Mouse (Mus musculus): ENCODE results near the gene Ugt1a5. TPM values are rescaled to one million over a fixed set of nuclear protein-coding genes. Genes with fewer than 3 reads are reported as not detected.
"Not testable (repeated sequence)": the region's sequence is repeated elsewhere in the genome, so short reads cannot be mapped to it uniquely, and the experiment has no call there.

The Ugt1a5 gene
- polyA plus RNA-seq, 1 experiment from 2014 or later = not detected

GRCm38 (mm10) chr1:88216551-88216950, 50.7 kb downstream of the Ugt1a5 start:
- no peak overlapping the region for H3K27ac ChIP-seq (ENCODE audit: low read depth, low read length)

DNA sequence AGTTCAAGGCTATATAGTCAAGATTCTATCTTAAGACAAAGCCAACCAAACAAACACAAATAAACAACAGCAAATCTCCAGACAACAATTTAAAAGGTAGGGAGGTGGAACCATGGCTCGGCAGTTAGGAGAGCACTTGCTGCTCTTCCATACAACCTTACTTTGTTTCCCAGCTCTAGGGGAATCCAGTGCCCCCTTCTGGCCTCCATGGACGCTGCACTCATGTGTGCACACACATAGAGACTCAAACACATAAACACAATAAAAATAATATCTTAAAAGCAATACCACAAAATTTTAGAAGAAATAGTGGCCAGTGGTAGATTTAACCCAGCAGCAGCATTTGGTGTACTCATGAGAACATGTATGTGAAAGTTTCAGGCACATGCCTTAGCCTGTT, 51.3 kb downstream of the Ugt1a5 start:
- Histone ChIP-seq H3K9me3 (replicated peaks; ENCODE audit: control insufficient read depth, low read length) (peaks cover 52% of the 10 kb centered on the region), H3K27ac (ENCODE audit: low read depth, low read length) (no peak overlapping the region), H3K4me2 (no peak overlapping the region), H3K27me3 (ENCODE audit: control insufficient read depth, insufficient read depth, low read length) (no peaks in the 10 kb centered on the region), H3K9ac (ENCODE audit: low read depth, low read length) (no peak overlapping the region), H3K36me3 (ENCODE audit: control insufficient read depth, insufficient read depth, low read length) (no peaks in the 10 kb centered on the region; the same call in 1 of the 2 replicates), H3K4me1 (ENCODE audit: control insufficient read depth, insufficient read depth, low read length) (no peaks in the 10 kb centered on the region), H3K4me3 (ENCODE audit: low read depth, low read length) (no peak overlapping the region)
- no peak for ATAC-seq (replicated peaks; ENCODE audit: insufficient number of reproducible peaks, low FRiP score, low TSS enrichment)
- 53% methylated on average over 2 of the region's 2 CpGs for WGBS (ENCODE audit: insufficient replicate concordance)

More at GRCm38 (mm10) chr1:88216551-88216950, 50.7 kb downstream of the Ugt1a5 start:
- H3K9me3 ChIP-seq (replicated peaks; ENCODE audit: control insufficient read depth, low read length) = peaks cover 57% of the 10 kb centered on the region
- no peak overlapping the region for H3K4me2 ChIP-seq
- no peak overlapping the region for H3K9ac ChIP-seq (ENCODE audit: low read depth, low read length)
- H3K4me1 ChIP-seq (ENCODE audit: control insufficient read depth, insufficient read depth, low read length) = no peaks in the 10 kb centered on the region
- ATAC-seq (replicated peaks; ENCODE audit: insufficient number of reproducible peaks, low FRiP score, low TSS enrichment) = no peak
- no peak overlapping the region for H3K4me3 ChIP-seq (ENCODE audit: low read depth, low read length)
- H3K27me3 ChIP-seq (ENCODE audit: control insufficient read depth, insufficient read depth, low read length) = no peaks in the 10 kb centered on the region
- H3K36me3 ChIP-seq (ENCODE audit: control insufficient read depth, insufficient read depth, low read length) = peaks cover 2% of the 10 kb centered on the region; the same call in 1 of the 2 replicates
- 49% methylated on average over 2 of the region's 2 CpGs for WGBS (ENCODE audit: insufficient replicate concordance)

DNA sequence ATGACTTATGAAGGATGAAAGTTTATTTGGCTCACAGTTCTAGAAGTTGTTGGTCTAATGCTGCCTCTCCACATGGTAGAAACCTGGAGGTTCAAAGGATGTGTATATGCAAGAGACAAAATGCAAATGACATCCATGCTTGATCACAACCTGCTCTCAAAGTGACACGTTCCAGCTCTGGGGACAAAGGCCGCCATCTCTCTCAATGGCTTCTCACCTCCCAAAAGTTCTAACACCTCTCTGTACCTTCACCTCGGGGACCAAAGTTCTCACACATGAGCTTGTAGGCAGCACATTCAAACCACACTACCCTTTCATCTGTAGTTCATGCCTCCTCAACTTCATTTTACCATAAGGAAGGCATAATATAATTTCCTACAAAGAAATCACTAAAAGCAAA, 51.8 kb downstream of the Ugt1a5 start:
- no peak for ATAC-seq (replicated peaks; ENCODE audit: insufficient number of reproducible peaks, low FRiP score, low TSS enrichment)
- H3K36me3 ChIP-seq (ENCODE audit: control insufficient read depth, insufficient read depth, low read length) = no peaks in the 10 kb centered on the region
- H3K4me1 ChIP-seq (ENCODE audit: control insufficient read depth, insufficient read depth, low read length) = no peaks in the 10 kb centered on the region
- H3K4me3 ChIP-seq (ENCODE audit: low read depth, low read length) = no peak overlapping the region
- no peak overlapping the region for H3K27ac ChIP-seq (ENCODE audit: low read depth, low read length)
- no peak overlapping the region for H3K9ac ChIP-seq (ENCODE audit: low read depth, low read length)
- no peaks in the 10 kb centered on the region for H3K27me3 ChIP-seq (ENCODE audit: control insufficient read depth, insufficient read depth, low read length)
- H3K4me2 ChIP-seq = no peak overlapping the region
- 33% methylated on average over 3 of the region's 3 CpGs for WGBS (ENCODE audit: insufficient replicate concordance)
- H3K9me3 ChIP-seq (replicated peaks; ENCODE audit: control insufficient read depth, low read length) = peaks cover 49% of the 10 kb centered on the region

GRCm38 (mm10) chr1:88218051-88218450, 52.2 kb downstream of the Ugt1a5 start:
- H3K27ac ChIP-seq (ENCODE audit: low read depth, low read length) = no peak overlapping the region
- H3K27me3 ChIP-seq (ENCODE audit: control insufficient read depth, insufficient read depth, low read length) = no peaks in the 10 kb centered on the region
- H3K4me3 ChIP-seq (ENCODE audit: low read depth, low read length) = no peak overlapping the region
- H3K4me2 ChIP-seq = no peak overlapping the region
- no peaks in the 10 kb centered on the region for H3K36me3 ChIP-seq (ENCODE audit: control insufficient read depth, insufficient read depth, low read length)
- no peak for ATAC-seq (replicated peaks; ENCODE audit: insufficient number of reproducible peaks, low FRiP score, low TSS enrichment)
- 68% methylated on average over 9 of the region's 9 CpGs for WGBS (ENCODE audit: insufficient replicate concordance)
- no peak overlapping the region for H3K9ac ChIP-seq (ENCODE audit: low read depth, low read length)
- H3K4me1 ChIP-seq (ENCODE audit: control insufficient read depth, insufficient read depth, low read length) = no peaks in the 10 kb centered on the region
- peaks cover 44% of the 10 kb centered on the region for H3K9me3 ChIP-seq (replicated peaks; ENCODE audit: control insufficient read depth, low read length)

DNA sequence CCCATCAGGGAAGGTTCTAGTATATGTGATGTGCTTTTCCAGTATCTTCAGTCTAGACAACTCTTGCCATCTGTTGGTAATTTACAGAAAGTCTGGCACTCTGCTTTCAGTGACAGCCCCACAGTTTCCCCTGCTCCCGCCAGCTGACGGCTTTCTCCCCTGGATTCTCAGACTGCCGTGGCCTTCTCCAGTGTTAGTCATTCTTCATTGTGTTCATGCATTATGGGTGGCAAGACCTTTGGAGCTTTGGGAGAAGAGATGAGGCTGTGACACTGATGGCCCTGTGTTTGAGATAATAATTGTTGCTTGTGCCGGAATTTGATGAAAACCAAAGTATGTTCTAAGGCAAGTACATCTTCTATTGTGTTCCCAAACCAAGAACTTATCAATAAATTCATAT, 52.8 kb downstream of the Ugt1a5 start:
- no peak overlapping the region for H3K9ac ChIP-seq (ENCODE audit: low read depth, low read length)
- H3K27me3 ChIP-seq (ENCODE audit: control insufficient read depth, insufficient read depth, low read length) = no peaks in the 10 kb centered on the region
- H3K4me1 ChIP-seq (ENCODE audit: control insufficient read depth, insufficient read depth, low read length) = no peaks in the 10 kb centered on the region
- H3K4me3 ChIP-seq (ENCODE audit: low read depth, low read length) = no peak overlapping the region
- 49% methylated on average over 4 of the region's 4 CpGs for WGBS (ENCODE audit: insufficient replicate concordance)
- peaks cover 39% of the 10 kb centered on the region for H3K9me3 ChIP-seq (replicated peaks; ENCODE audit: control insufficient read depth, low read length)
- H3K4me2 ChIP-seq = no peak overlapping the region
- H3K36me3 ChIP-seq (ENCODE audit: control insufficient read depth, insufficient read depth, low read length) = no peaks in the 10 kb centered on the region
- no peak overlapping the region for H3K27ac ChIP-seq (ENCODE audit: low read depth, low read length)
- ATAC-seq (replicated peaks; ENCODE audit: insufficient number of reproducible peaks, low FRiP score, low TSS enrichment) = no peak

DNA sequence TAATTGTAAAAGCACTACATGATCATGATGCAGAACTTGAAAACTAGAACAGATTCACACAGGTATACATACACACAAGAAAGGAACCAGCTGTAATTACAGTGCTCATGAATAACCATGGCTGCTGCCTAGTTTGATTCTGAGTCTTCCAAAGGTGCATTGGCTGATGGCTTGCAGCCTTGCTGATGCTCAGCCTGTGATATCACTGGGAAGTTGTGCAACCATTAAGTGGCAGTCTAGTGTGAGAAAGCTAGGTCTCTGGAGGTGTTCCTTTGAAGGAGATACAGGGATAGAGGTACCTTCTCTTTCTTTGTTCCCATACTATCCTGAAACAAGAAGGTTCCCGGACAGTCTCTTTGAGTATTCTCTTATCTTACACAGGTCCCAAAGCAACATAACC, 53.2 kb downstream of the Ugt1a5 start:
- 18% methylated on average over 1 of the region's 1 CpGs for WGBS (ENCODE audit: insufficient replicate concordance)
- H3K9ac ChIP-seq (ENCODE audit: low read depth, low read length) = no peak overlapping the region
- H3K27ac ChIP-seq (ENCODE audit: low read depth, low read length) = no peak overlapping the region
- H3K36me3 ChIP-seq (ENCODE audit: control insufficient read depth, insufficient read depth, low read length) = no peaks in the 10 kb centered on the region
- H3K27me3 ChIP-seq (ENCODE audit: control insufficient read depth, insufficient read depth, low read length) = no peaks in the 10 kb centered on the region
- H3K9me3 ChIP-seq (replicated peaks; ENCODE audit: control insufficient read depth, low read length) = peaks cover 34% of the 10 kb centered on the region
- H3K4me2 ChIP-seq = no peak overlapping the region
- ATAC-seq (replicated peaks; ENCODE audit: insufficient number of reproducible peaks, low FRiP score, low TSS enrichment) = no peak
- no peaks in the 10 kb centered on the region for H3K4me1 ChIP-seq (ENCODE audit: control insufficient read depth, insufficient read depth, low read length)
- H3K4me3 ChIP-seq (ENCODE audit: low read depth, low read length) = no peak overlapping the region

DNA sequence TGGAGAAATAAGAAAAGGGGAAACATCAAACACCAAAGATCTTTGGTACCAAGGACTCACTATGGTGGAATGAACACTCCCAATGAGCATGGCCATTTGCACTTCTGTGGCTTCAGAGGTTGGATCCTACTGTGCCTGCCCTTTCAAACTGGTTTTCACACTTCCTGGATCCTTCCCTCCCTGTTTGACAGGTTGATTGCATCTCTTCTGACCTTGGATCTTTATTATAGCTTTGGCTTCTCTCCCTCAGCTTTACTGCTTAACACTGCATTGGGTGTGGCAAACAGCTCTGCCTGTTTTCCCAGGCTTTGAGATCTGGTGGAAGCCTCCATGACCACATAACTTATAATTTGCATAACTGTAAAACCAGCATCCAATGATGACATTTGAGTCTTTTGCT, 54.5 kb downstream of the Ugt1a5 start:
- no peaks in the 10 kb centered on the region for H3K27me3 ChIP-seq (ENCODE audit: control insufficient read depth, insufficient read depth, low read length)
- no peak overlapping the region for H3K27ac ChIP-seq (ENCODE audit: low read depth, low read length)
- H3K36me3 ChIP-seq (ENCODE audit: control insufficient read depth, insufficient read depth, low read length) = no peaks in the 10 kb centered on the region
- H3K4me1 ChIP-seq (ENCODE audit: control insufficient read depth, insufficient read depth, low read length) = no peaks in the 10 kb centered on the region
- no peak for ATAC-seq (replicated peaks; ENCODE audit: insufficient number of reproducible peaks, low FRiP score, low TSS enrichment)
- H3K9ac ChIP-seq (ENCODE audit: low read depth, low read length) = no peak overlapping the region
- H3K9me3 ChIP-seq (replicated peaks; ENCODE audit: control insufficient read depth, low read length) = peaks cover 25% of the 10 kb centered on the region
- H3K4me2 ChIP-seq = no peak overlapping the region
- H3K4me3 ChIP-seq (ENCODE audit: low read depth, low read length) = no peak overlapping the region

GRCm38 (mm10) chr1:88222216-88222615, 56.4 kb downstream of the Ugt1a5 start:
- Histone ChIP-seq H3K4me1 (ENCODE audit: control insufficient read depth, insufficient read depth, low read length) (no peaks in the 10 kb centered on the region), H3K36me3 (ENCODE audit: control insufficient read depth, insufficient read depth, low read length) (no peaks in the 10 kb centered on the region), H3K27ac (ENCODE audit: low read depth, low read length) (no peak overlapping the region), H3K4me2 (no peak overlapping the region), H3K27me3 (ENCODE audit: control insufficient read depth, insufficient read depth, low read length) (no peaks in the 10 kb centered on the region), H3K4me3 (ENCODE audit: low read depth, low read length) (no peak overlapping the region), H3K9ac (ENCODE audit: low read depth, low read length) (no peak overlapping the region), H3K9me3 (replicated peaks; ENCODE audit: control insufficient read depth, low read length) (peaks cover 26% of the 10 kb centered on the region)
- 38% methylated on average over 2 of the region's 2 CpGs for WGBS (ENCODE audit: insufficient replicate concordance)
- ATAC-seq (replicated peaks; ENCODE audit: insufficient number of reproducible peaks, low FRiP score, low TSS enrichment) = no peak

DNA sequence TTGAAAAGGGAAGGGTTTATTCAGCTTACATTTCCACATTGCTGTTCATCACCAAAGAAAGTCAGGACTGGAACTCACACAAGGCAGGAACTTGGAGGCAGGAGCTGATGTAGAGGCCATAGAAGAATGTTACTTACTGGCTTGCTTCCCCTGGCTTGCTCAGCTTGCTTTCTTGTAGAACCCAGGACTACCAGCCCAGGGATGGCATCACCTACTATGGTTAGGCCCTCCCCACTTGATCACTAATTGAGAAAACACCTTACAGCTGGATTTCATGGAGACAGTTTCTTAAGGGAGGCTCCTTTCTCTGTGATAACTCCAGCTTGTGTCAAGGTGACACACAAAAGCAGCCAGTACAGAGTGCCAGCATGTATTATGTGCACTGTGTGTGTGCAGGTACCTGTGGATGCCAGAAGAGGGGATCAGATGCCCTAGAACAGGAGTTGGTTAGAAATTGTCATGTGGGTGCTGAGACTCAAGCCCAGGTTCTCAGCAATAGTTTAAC, 57.3 kb downstream of the Ugt1a5 start:
- H3K4me1 ChIP-seq (ENCODE audit: control insufficient read depth, insufficient read depth, low read length); H3K27me3 ChIP-seq (ENCODE audit: control insufficient read depth, insufficient read depth, low read length); ATAC-seq (replicated peaks; ENCODE audit: insufficient number of reproducible peaks, low FRiP score, low TSS enrichment); H3K4me3 ChIP-seq (ENCODE audit: low read depth, low read length); H3K36me3 ChIP-seq (ENCODE audit: control insufficient read depth, insufficient read depth, low read length); H3K27ac ChIP-seq (ENCODE audit: low read depth, low read length); H3K4me2 ChIP-seq; H3K9ac ChIP-seq (ENCODE audit: low read depth, low read length): not testable (repeated sequence)
- H3K9me3 ChIP-seq (replicated peaks; ENCODE audit: control insufficient read depth, low read length) = peaks cover 29% of the 10 kb centered on the region

Data from heart, embryonic 11.5 days (tissue).